Mouse (Mus musculus) lung, embryonic 14.5 days (tissue): ENCODE results near the gene Adcy2. TPM values are rescaled to one million over a fixed set of nuclear protein-coding genes. Genes with fewer than 3 reads are reported as not detected.
A peak's percentile ranks its signal among the peaks of the same experiment; 100 is the strongest.

Source experiments
- ATAC-seq: fragments of 200-750 bp; cut with Nextera tagmentation; 2 replicates; pipeline ENCODE4 v1.8.0; 2017; ENCODE audit warnings: mild to moderate bottlenecking, moderate TSS enrichment, moderate library complexity; ENCODE audit not compliant: insufficient read depth
- DNase-seq: peaks from one replicate; pipeline ENCODE4 v3.0.0-alpha.2; 2015
- H3K27ac ChIP-seq: fragments of 300-500 bp; sonication (generic); 2 replicates; pipeline ENCODE4 v1.5.1; 2014; ENCODE audit warnings: low read depth, mild to moderate bottlenecking, moderate library complexity
- H3K27me3 ChIP-seq: fragments of 300-500 bp; sonication (generic); 2 replicates; pipeline ENCODE4 v1.6.1; 2014; ENCODE audit warnings: low read length, control low read depth; ENCODE audit not compliant: insufficient read depth
- H3K36me3 ChIP-seq: fragments of 300-500 bp; sonication (generic); 2 replicates; pipeline ENCODE4 v1.6.1; 2014; ENCODE audit warnings: control low read depth; ENCODE audit not compliant: insufficient read depth
- H3K4me1 ChIP-seq: fragments of 300-500 bp; sonication (generic); 2 replicates; pipeline ENCODE4 v1.6.1; 2014; ENCODE audit warnings: antibody characterized with exemption, control low read depth; ENCODE audit not compliant: insufficient read depth
- H3K4me2 ChIP-seq: fragments of 300-500 bp; sonication (generic); 2 replicates; pipeline ENCODE4 v1.6.1; 2014; ENCODE audit warnings: mild to moderate bottlenecking
- H3K4me3 ChIP-seq: fragments of 300-500 bp; sonication (generic); 2 replicates; pipeline ENCODE4 v1.5.1; 2014; ENCODE audit warnings: low read depth, low read length
- H3K9ac ChIP-seq: fragments of 300-500 bp; sonication (generic); 2 replicates; pipeline ENCODE4 v1.6.1; 2014
- H3K9me3 ChIP-seq: fragments of 300-500 bp; sonication (generic); 2 replicates; pipeline ENCODE4 v1.6.1; 2016; ENCODE audit warnings: low read depth, low read length, control low read depth
- CTCF ChIP-seq: IDR thresholded peaks from 2 replicates; pipeline ENCODE4 v1.5.1; 2016; ENCODE audit warnings: antibody characterized with exemption, low read depth
- WGBS: fragments of 180-500 bp; shearing (Covaris S2); extraction: QIAGEN DNeasy Blood & Tissue Kit; methylation state at CpG from one replicate; pipeline ENCODE4 v1.1.7; 2014; 5-methylcytosine and 5-hydroxymethylcytosine counted together
- polyA plus RNA-seq: library from polyadenylated mRNA; unstranded; fragments of >200 nt; fragmentation: Nextera tagmentation; extraction: Ambion mirVana; gene quantifications from 2 replicates; pipeline ENCODE4 v1.2.1, GENCODE M21; 2014

Adcy2 gene
- polyA plus RNA-seq, 1 experiment from 2014 or later, result 23.8 TPM

DNA sequence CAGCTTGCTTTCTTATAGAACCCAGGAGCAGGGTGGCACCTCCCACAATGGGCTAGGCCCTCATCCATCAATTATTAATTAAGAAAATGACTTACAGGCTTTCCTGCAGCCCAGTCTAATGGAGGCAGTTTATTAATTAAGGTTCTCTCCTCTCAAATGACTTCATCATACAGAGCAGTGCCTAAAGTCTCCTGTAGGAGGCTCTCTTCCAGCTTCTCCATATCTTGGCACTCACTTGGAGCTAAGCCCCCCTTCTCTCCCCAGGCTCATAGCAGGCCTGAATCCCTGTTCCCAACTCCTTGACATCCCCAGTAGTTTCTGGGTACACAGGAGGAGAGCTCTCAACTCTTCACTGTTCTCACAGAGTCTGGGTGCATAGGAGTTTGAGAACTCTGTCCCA is 400.4 kb downstream of the Adcy2 start:
- H3K4me3 ChIP-seq, result no peak overlapping the region
- DNase-seq (no peak), ATAC-seq (no peak)
- no peaks in the 10 kb centered on the region for H3K9me3 ChIP-seq
- no peak overlapping the region for H3K9ac ChIP-seq
- H3K27ac ChIP-seq, result no peak overlapping the region
- H3K36me3 ChIP-seq, result no peaks in the 10 kb centered on the region
- no peaks in the 10 kb centered on the region for H3K27me3 ChIP-seq
- TF ChIP-seq CTCF, result no peak
- H3K4me1 ChIP-seq, result no peaks in the 10 kb centered on the region
- H3K4me2 ChIP-seq, result no peak overlapping the region

DNA sequence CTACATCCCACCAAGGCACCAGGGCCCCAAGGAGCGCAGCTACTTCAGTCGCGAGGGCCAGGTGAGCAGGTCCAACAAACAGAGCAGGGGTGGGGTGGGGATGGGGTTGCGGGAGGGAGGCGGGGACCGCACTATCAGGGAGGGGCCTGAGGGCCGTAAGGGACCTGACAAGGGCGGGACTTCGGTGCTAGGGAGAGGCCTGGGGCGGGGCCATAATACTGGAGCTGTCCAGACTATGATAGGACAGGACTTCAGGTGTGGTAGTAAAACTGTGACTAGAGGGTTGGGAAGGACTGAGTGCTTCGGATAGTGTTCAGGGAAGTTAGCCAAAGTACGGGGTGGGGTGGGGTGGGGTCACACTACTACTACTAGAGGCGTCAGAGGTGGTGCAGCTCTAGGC is 401.7 kb downstream of the Adcy2 start:
- peak; percentile 38 for ATAC-seq

DNA sequence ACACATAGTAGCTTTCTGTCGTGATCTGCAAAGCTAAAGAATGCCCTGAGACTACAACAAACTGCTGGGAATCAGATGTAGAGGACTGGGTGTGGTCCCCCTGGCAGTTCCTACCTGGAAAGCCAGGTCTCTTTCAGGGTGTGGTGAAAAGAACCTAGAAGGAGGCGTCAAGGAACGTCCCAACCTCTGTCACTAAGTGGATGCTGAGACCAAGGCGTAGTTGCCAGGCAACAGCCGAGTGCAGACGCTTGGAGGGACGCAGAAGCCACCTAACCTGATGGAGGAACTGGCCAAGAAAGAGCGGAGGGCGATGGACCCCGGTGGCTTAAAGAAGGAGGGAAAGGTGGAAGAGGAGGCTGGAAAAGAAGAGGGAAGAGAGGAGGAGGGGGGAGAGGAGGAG is 402.1 kb downstream of the Adcy2 start, which contains the start of gene 1700001L19Rik:
Gene 1700001L19Rik (plus strand): TSS at position 223 of the 400 bp plus-strand sequence.
- 12% methylated on average over 10 of the region's 10 CpGs for WGBS

More for the DNA sequence above, 401.7 kb downstream of the Adcy2 start:
- Histone ChIP-seq H3K4me2 (peak overlapping the region; percentile 31), H3K9ac (no peak overlapping the region), H3K27me3 (no peaks in the 10 kb centered on the region), H3K27ac (no peak overlapping the region), H3K9me3 (no peaks in the 10 kb centered on the region), H3K36me3 (peaks cover 7% of the 10 kb centered on the region), H3K4me1 (no peaks in the 10 kb centered on the region), H3K4me3 (no peak overlapping the region; the same call in 1 of the 2 replicates)
- 8% methylated on average over 13 of the region's 13 CpGs for WGBS
- no peak for DNase-seq
- TF ChIP-seq CTCF, result no peak

DNA sequence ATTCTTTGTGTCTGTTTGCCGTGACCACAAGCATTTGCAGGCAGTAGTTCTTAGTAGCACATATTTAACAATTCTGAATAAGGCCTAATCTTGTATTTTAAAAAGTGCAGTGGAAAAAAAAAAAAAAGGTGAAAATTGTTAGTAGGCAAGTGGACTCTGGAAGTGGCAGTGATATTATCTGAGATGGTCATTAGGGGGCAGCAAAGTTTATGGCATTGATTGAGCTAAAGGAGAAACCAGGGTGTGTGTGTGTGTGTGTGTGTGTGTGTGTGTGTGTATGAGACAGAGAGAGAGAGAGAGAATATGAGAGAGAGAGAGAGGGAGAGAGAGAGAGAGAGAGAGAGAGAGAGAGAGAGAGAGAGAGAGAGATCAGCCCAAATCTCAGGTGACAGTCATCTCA is 405.5 kb downstream of the Adcy2 start:
- peak; percentile 47 for TF ChIP-seq CTCF
- H3K27me3 ChIP-seq, result no peaks in the 10 kb centered on the region
- H3K9ac ChIP-seq, result no peak overlapping the region
- DNase-seq (peak; percentile 50), ATAC-seq (no peak)
- H3K4me1 ChIP-seq, result no peaks in the 10 kb centered on the region
- H3K36me3 ChIP-seq, result peaks cover 46% of the 10 kb centered on the region
- H3K9me3 ChIP-seq, result no peaks in the 10 kb centered on the region
- no peak overlapping the region for H3K27ac ChIP-seq
- H3K4me2 ChIP-seq, result no peak overlapping the region
- WGBS, result 63% methylated on average over 1 of the region's 1 CpGs
- H3K4me3 ChIP-seq, result no peak overlapping the region

More for the DNA sequence above, 402.1 kb downstream of the Adcy2 start, which contains the start of gene 1700001L19Rik:
- DNase-seq, result no peak
- Histone ChIP-seq H3K27me3 (no peaks in the 10 kb centered on the region), H3K9me3 (no peaks in the 10 kb centered on the region), H3K9ac (no peak within 1 kb of the TSS), H3K27ac (no peak within 1 kb of the TSS), H3K4me2 (peak within 1 kb of the TSS; percentile 31), H3K4me1 (no peaks in the 10 kb centered on the region), H3K4me3 (no peak within 1 kb of the TSS; the same call in 1 of the 2 replicates), H3K36me3 (peaks cover 12% of the 10 kb centered on the region)
- ATAC-seq, result no peak
- TF ChIP-seq CTCF, result no peak

DNA sequence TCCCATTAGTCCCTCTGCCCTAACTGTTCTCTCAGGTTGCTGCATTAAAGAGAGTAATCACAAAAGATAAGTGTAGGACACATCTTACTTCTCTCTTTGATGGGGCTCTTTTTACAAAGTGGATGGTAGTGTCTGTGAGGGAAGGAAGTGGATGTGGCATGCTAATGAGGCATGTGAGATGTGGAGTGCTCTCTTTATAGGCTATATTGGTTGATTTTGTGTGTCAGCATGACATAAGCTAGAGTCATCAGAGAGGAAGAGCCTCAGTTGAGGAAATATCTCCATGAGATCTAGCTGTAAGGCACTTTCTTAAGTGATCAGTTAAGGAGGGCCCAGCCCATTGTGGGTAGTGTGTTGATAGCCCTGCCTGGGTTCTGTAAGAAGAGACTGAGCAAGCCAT is 411.0 kb downstream of the Adcy2 start:
- no peaks in the 10 kb centered on the region for H3K27me3 ChIP-seq

DNA sequence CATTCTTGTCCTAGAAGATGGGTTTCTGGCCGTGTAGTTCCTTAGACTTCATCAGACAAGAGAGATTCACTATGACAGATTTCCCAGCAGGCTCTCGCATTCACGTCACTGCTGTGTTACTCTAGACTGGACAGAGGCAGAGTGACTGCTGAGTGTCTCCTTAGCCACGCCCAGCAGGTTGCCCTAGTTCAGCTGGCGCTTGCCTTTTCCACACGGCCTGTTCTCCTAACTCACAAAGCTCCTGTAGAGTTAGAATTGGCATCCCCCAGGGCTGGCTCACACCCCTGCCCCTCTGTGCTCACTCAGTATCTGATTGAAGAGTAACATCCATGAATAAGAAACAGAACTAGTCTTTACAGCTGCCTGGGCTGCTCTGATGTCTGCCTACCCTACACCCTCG is 413.9 kb downstream of the Adcy2 start:
- no peak for TF ChIP-seq CTCF
- no peaks in the 10 kb centered on the region for H3K27me3 ChIP-seq
- ATAC-seq, result no peak
- H3K27ac ChIP-seq, result no peak overlapping the region
- H3K4me3 ChIP-seq, result no peak overlapping the region
- peaks cover 69% of the 10 kb centered on the region for H3K36me3 ChIP-seq
- no peak for DNase-seq
- H3K4me2 ChIP-seq, result no peak overlapping the region
- no peaks in the 10 kb centered on the region for H3K9me3 ChIP-seq
- no peak overlapping the region for H3K9ac ChIP-seq
- no peaks in the 10 kb centered on the region; the same call in 1 of the 2 replicates for H3K4me1 ChIP-seq
- whole genome bisulfite sequencing, result 84% methylated on average over 7 of the region's 7 CpGs

More for the DNA sequence above, 411.0 kb downstream of the Adcy2 start:
- Histone ChIP-seq H3K27ac (no peak overlapping the region), H3K4me2 (no peak overlapping the region), H3K4me3 (no peak overlapping the region), H3K4me1 (no peaks in the 10 kb centered on the region), H3K9ac (no peak overlapping the region), H3K9me3 (no peaks in the 10 kb centered on the region), H3K36me3 (peaks cover 98% of the 10 kb centered on the region)
- no peak for ATAC-seq
- DNase-seq, result no peak
- no peak for TF ChIP-seq CTCF

DNA sequence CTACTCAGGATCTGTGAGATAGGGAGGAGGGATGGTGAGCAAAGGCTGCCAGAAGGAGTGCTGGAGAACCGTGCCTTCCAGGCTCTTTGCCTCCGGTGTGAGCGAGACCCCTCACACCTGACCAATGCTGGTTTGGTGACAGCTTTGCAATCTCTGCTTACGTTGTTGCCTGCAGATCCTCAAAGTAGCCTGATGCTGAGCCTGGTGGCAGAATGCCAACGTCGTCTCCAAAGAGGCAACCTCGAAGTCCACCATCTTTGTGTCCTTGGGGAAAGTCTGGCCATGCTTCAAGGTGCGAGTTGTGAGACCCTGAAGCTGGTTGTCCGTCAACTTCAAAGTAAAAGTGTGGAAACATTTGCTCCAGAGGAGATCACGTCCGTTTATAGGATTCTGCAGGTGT is 415.4 kb downstream of the Adcy2 start:
- peaks cover 54% of the 10 kb centered on the region for H3K36me3 ChIP-seq
- H3K9ac ChIP-seq, result no peak overlapping the region
- no peak for TF ChIP-seq CTCF
- ATAC-seq, result no peak
- no peaks in the 10 kb centered on the region for H3K9me3 ChIP-seq
- H3K4me1 ChIP-seq, result no peaks in the 10 kb centered on the region; the same call in 1 of the 2 replicates
- no peak overlapping the region for H3K27ac ChIP-seq
- H3K27me3 ChIP-seq, result no peaks in the 10 kb centered on the region
- WGBS, result 86% methylated on average over 11 of the region's 11 CpGs
- H3K4me2 ChIP-seq, result no peak overlapping the region
- no peak overlapping the region for H3K4me3 ChIP-seq
- DNase-seq, result no peak

DNA sequence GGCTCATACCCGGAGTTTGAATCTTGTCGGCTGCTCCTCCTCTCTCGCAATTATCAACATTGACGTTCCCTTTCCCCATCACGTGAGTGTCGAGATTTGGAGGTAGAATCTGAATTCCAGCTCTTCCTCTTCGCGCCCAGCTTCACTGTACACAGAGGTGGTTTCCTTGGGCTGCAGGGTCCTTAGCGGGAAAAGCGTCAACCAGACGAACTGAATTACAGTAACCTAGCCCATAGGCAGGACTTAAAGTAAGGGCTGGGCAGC is 416.9 kb downstream of the Adcy2 start:
- DNase-seq (no peak), ATAC-seq (peak; percentile 8; the same call in 1 of the 2 replicates)
- no peaks in the 10 kb centered on the region for H3K27me3 ChIP-seq
- peaks cover 48% of the 10 kb centered on the region for H3K36me3 ChIP-seq
- H3K27ac ChIP-seq, result peak overlapping the region; percentile 84
- no peaks in the 10 kb centered on the region for H3K9me3 ChIP-seq
- peak overlapping the region; percentile 82 for H3K4me3 ChIP-seq
- 0% methylated on average over 11 of the region's 11 CpGs for WGBS
- no peaks in the 10 kb centered on the region; the same call in 1 of the 2 replicates for H3K4me1 ChIP-seq
- H3K9ac ChIP-seq, result peak overlapping the region; percentile 84
- peak overlapping the region; percentile 84 for H3K4me2 ChIP-seq
- TF ChIP-seq CTCF, result no peak
